Mouse (Mus musculus): ENCODE data around the gene Oas1g.

DNA sequence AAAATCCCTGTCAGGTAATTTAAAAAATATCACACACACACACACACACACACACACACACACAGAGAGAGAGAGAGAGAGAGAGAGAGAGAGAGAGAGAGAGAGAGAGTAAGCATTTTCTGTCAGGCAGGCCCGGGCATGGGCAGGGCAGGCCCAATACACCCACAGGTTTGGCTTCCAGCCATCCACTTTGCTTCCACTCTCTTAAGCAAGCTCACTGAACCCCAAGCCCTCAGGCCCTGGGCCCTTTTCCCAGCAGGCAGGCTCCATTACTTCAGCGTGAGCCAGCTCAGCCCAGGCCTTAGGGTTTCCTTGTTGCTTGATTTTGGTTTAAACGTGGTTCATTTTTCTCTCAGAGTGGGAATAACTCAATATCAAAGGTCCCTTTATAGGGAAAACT is 42.7 kb downstream of the Oas1g start:
- TF ChIP-seq CTCF (IDR thresholded peaks at IDR 0.05; ENCODE audit: low read depth, low read length) (no peak), POLR2A (IDR thresholded peaks at IDR 0.05; ENCODE audit: insufficient read depth, low read length) (no peak), EP300 (IDR thresholded peaks at IDR 0.05; ENCODE audit: insufficient read depth, low read depth, low read length) (no peak)

Measured in ES-Bruce4 (cell line).